Mouse (Mus musculus): ENCODE results near the gene Synpo2. TPM values are rescaled to one million over a fixed set of nuclear protein-coding genes. Genes with fewer than 3 reads are reported as not detected.

Gene Synpo2
- polyA plus RNA-seq, 1 experiment from 2014 or later: 5.4 TPM

GRCm38 (mm10) chr3:123122151-123123030 lies 113.6 kb downstream of the Synpo2 start:
- Histone ChIP-seq H3K36me3 (no peaks in the 10 kb centered on the region), H3K27ac (replicated peaks) (no peak overlapping the region), H3K4me1 (no peaks in the 10 kb centered on the region), H3K9ac (replicated peaks) (no peak overlapping the region), H3K4me2 (replicated peaks) (no peak overlapping the region), H3K27me3 (no peaks in the 10 kb centered on the region), H3K9me3 (no peaks in the 10 kb centered on the region), H3K4me3 (no peak overlapping the region)
- ATAC-seq (ENCODE audit: low FRiP score, low read depth): no peak
- WGBS: 88% methylated on average over 21 of the region's 21 CpGs

GRCm38 (mm10) chr3:123116903-123117302 lies 119.0 kb downstream of the Synpo2 start:
- Histone ChIP-seq H3K4me1 (no peaks in the 10 kb centered on the region), H3K4me2 (replicated peaks) (no peak overlapping the region), H3K9ac (replicated peaks) (no peak overlapping the region), H3K4me3 (no peak overlapping the region), H3K27ac (replicated peaks) (no peak overlapping the region), H3K9me3 (no peaks in the 10 kb centered on the region), H3K36me3 (no peaks in the 10 kb centered on the region), H3K27me3 (no peaks in the 10 kb centered on the region)
- ATAC-seq (ENCODE audit: low FRiP score, low read depth): no peak
- 54% methylated on average over 16 of the region's 16 CpGs for WGBS

GRCm38 (mm10) chr3:123115770-123116527 lies 120.0 kb downstream of the Synpo2 start:
- H3K27me3 ChIP-seq: no peaks in the 10 kb centered on the region
- WGBS: 37% methylated on average over 15 of the region's 15 CpGs
- H3K9ac ChIP-seq (replicated peaks): no peak overlapping the region
- peak overlapping the region; percentile 7; the same call in 1 of the 2 replicates for H3K4me2 ChIP-seq (replicated peaks)
- H3K36me3 ChIP-seq: no peaks in the 10 kb centered on the region
- H3K9me3 ChIP-seq: no peaks in the 10 kb centered on the region
- no peaks in the 10 kb centered on the region for H3K4me1 ChIP-seq
- H3K27ac ChIP-seq (replicated peaks): no peak overlapping the region
- H3K4me3 ChIP-seq: no peak overlapping the region
- ATAC-seq (ENCODE audit: low FRiP score, low read depth): no peak

- Histone ChIP-seq H3K4me1 (no peaks in the 10 kb centered on the region), H3K27ac (replicated peaks) (no peak overlapping the region), H3K27me3 (no peaks in the 10 kb centered on the region), H3K4me3 (no peak overlapping the region), H3K4me2 (replicated peaks) (no peak overlapping the region), H3K9me3 (no peaks in the 10 kb centered on the region), H3K9ac (replicated peaks) (no peak overlapping the region), H3K36me3 (no peaks in the 10 kb centered on the region)
- 93% methylated on average over 21 of the region's 21 CpGs for WGBS
- ATAC-seq (ENCODE audit: low FRiP score, low read depth): no peak
These were observed 121.8 kb downstream of the Synpo2 start for GRCm38 (mm10) chr3:123114001-123114635.

GRCm38 (mm10) chr3:123112781-123113180 lies 123.2 kb downstream of the Synpo2 start:
- H3K9me3 ChIP-seq: no peaks in the 10 kb centered on the region
- no peaks in the 10 kb centered on the region for H3K4me1 ChIP-seq
- no peak overlapping the region for H3K4me2 ChIP-seq (replicated peaks)
- no peak overlapping the region for H3K27ac ChIP-seq (replicated peaks)
- H3K9ac ChIP-seq (replicated peaks): no peak overlapping the region
- no peak for ATAC-seq (ENCODE audit: low FRiP score, low read depth)
- 90% methylated on average over 11 of the region's 11 CpGs for WGBS
- H3K4me3 ChIP-seq: no peak overlapping the region
- H3K27me3 ChIP-seq: no peaks in the 10 kb centered on the region
- H3K36me3 ChIP-seq: no peaks in the 10 kb centered on the region

GRCm38 (mm10) chr3:123111071-123111711 lies 124.8 kb downstream of the Synpo2 start:
- H3K4me1 ChIP-seq: no peaks in the 10 kb centered on the region
- no peaks in the 10 kb centered on the region for H3K27me3 ChIP-seq
- WGBS: 68% methylated on average over 10 of the region's 10 CpGs
- no peak for ATAC-seq (ENCODE audit: low FRiP score, low read depth)
- no peaks in the 10 kb centered on the region for H3K36me3 ChIP-seq
- H3K9me3 ChIP-seq: no peaks in the 10 kb centered on the region
- H3K9ac ChIP-seq (replicated peaks): no peak overlapping the region
- no peak overlapping the region for H3K27ac ChIP-seq (replicated peaks)
- no peak overlapping the region for H3K4me2 ChIP-seq (replicated peaks)
- H3K4me3 ChIP-seq: no peak overlapping the region

- no peak overlapping the region for H3K4me2 ChIP-seq (replicated peaks)
- H3K4me3 ChIP-seq: no peak overlapping the region
- ATAC-seq (ENCODE audit: low FRiP score, low read depth): no peak
- no peaks in the 10 kb centered on the region for H3K4me1 ChIP-seq
- H3K9ac ChIP-seq (replicated peaks): no peak overlapping the region
- no peaks in the 10 kb centered on the region for H3K9me3 ChIP-seq
- H3K27ac ChIP-seq (replicated peaks): no peak overlapping the region
- no peaks in the 10 kb centered on the region for H3K36me3 ChIP-seq
- 75% methylated on average over 14 of the region's 14 CpGs for WGBS
- H3K27me3 ChIP-seq: no peaks in the 10 kb centered on the region
These were observed 128.0 kb downstream of the Synpo2 start for GRCm38 (mm10) chr3:123107830-123108549.

GRCm38 (mm10) chr3:123104325-123104724 lies 131.6 kb downstream of the Synpo2 start:
- ATAC-seq (ENCODE audit: low FRiP score, low read depth): no peak
- Histone ChIP-seq H3K4me2 (replicated peaks) (no peak overlapping the region), H3K4me1 (no peaks in the 10 kb centered on the region), H3K4me3 (no peak overlapping the region), H3K9me3 (no peaks in the 10 kb centered on the region), H3K27ac (replicated peaks) (no peak overlapping the region), H3K27me3 (no peaks in the 10 kb centered on the region), H3K9ac (replicated peaks) (no peak overlapping the region), H3K36me3 (no peaks in the 10 kb centered on the region)
- 81% methylated on average over 6 of the region's 6 CpGs for WGBS

GRCm38 (mm10) chr3:123103151-123103860 lies 132.6 kb downstream of the Synpo2 start:
- Histone ChIP-seq H3K36me3 (no peaks in the 10 kb centered on the region), H3K27me3 (no peaks in the 10 kb centered on the region), H3K9me3 (no peaks in the 10 kb centered on the region), H3K4me1 (no peaks in the 10 kb centered on the region), H3K4me3 (no peak overlapping the region), H3K9ac (replicated peaks) (no peak overlapping the region), H3K27ac (replicated peaks) (no peak overlapping the region), H3K4me2 (replicated peaks) (no peak overlapping the region)
- ATAC-seq (ENCODE audit: low FRiP score, low read depth): peak; percentile 87
- 29% methylated on average over 12 of the region's 13 CpGs for WGBS

- H3K4me2 ChIP-seq (replicated peaks): no peak overlapping the region
- no peak overlapping the region for H3K9ac ChIP-seq (replicated peaks)
- ATAC-seq (ENCODE audit: low FRiP score, low read depth): no peak
- H3K36me3 ChIP-seq: no peaks in the 10 kb centered on the region
- no peak overlapping the region for H3K4me3 ChIP-seq
- no peaks in the 10 kb centered on the region for H3K9me3 ChIP-seq
- no peaks in the 10 kb centered on the region for H3K27me3 ChIP-seq
- 95% methylated on average over 2 of the region's 2 CpGs for WGBS
- no peak overlapping the region for H3K27ac ChIP-seq (replicated peaks)
- no peaks in the 10 kb centered on the region for H3K4me1 ChIP-seq
These were observed 134.2 kb downstream of the Synpo2 start for GRCm38 (mm10) chr3:123101761-123102160.

GRCm38 (mm10) chr3:123095111-123095510 lies 140.8 kb downstream of the Synpo2 start:
- H3K9me3 ChIP-seq: no peaks in the 10 kb centered on the region
- no peak overlapping the region for H3K4me2 ChIP-seq (replicated peaks)
- ATAC-seq (ENCODE audit: low FRiP score, low read depth): no peak
- H3K27me3 ChIP-seq: no peaks in the 10 kb centered on the region
- H3K4me1 ChIP-seq: peaks cover 4% of the 10 kb centered on the region; the same call in 1 of the 2 replicates
- H3K9ac ChIP-seq (replicated peaks): no peak overlapping the region
- no peak overlapping the region for H3K27ac ChIP-seq (replicated peaks)
- no peaks in the 10 kb centered on the region for H3K36me3 ChIP-seq
- WGBS: 97% methylated on average over 2 of the region's 2 CpGs
- H3K4me3 ChIP-seq: no peak overlapping the region

All from midbrain, embryonic 12.5 days (tissue).